Mouse (Mus musculus): ENCODE results near the gene N4bp1. TPM values are rescaled to one million over a fixed set of nuclear protein-coding genes. Genes with fewer than 3 reads are reported as not detected.
A peak's percentile ranks its signal among the peaks of the same experiment; 100 is the strongest.

Gene N4bp1
- total RNA-seq (2014; rRNA removed) = 12.8 and 15.5 TPM in 2 replicates
- 4.9 and 5.2 TPM in 2 replicates for polyA plus RNA-seq (2015; fragmentation: Nextera tagmentation; extraction: Ambion mirVana)

GRCm38 (mm10) chr8:86884489-86885463, at the start of gene N4bp1:
N4bp1 (minus strand) TSS chr8:86885258.
- under 1% methylated on average over 101 of the region's 119 CpGs for WGBS

GRCm38 (mm10) chr8:86934841-86935240, 49.8 kb upstream of the N4bp1 start:
- Histone ChIP-seq H3K27me3 (ENCODE audit: insufficient read depth, low read length) (no peaks in the 10 kb centered on the region), H3K4me3 (ENCODE audit: low read length) (no peak overlapping the region), H3K9ac (replicated peaks; ENCODE audit: low read length) (no peak overlapping the region), H3K4me2 (ENCODE audit: low read depth, low read length) (no peak overlapping the region), H3K36me3 (ENCODE audit: insufficient read depth, low read length) (no peaks in the 10 kb centered on the region), H3K9me3 (ENCODE audit: low read length) (no peaks in the 10 kb centered on the region), H3K27ac (no peak overlapping the region), H3K4me1 (ENCODE audit: insufficient read depth, low read length) (no peaks in the 10 kb centered on the region)
- peak; percentile 22 for TF ChIP-seq CTCF (IDR thresholded peaks at IDR 0.05; ENCODE audit: low read depth)
- DNase-seq (ENCODE audit: low spot score) = no peak
- ATAC-seq = no peak
- 66% methylated on average over 5 of the region's 5 CpGs for WGBS

More at GRCm38 (mm10) chr8:86884489-86885463, at the start of gene N4bp1:
- ATAC-seq (peak; percentile 94), DNase-seq (ENCODE audit: low spot score) (peak; percentile 97)
- Histone ChIP-seq H3K9me3 (ENCODE audit: low read length) (no peaks in the 10 kb centered on the region), H3K27ac (peak within 1 kb of the TSS; percentile 95), H3K36me3 (ENCODE audit: insufficient read depth, low read length) (no peaks in the 10 kb centered on the region), H3K4me3 (ENCODE audit: low read length) (peak within 1 kb of the TSS; percentile 95), H3K27me3 (ENCODE audit: insufficient read depth, low read length) (no peaks in the 10 kb centered on the region), H3K4me2 (ENCODE audit: low read depth, low read length) (peak within 1 kb of the TSS; percentile 91), H3K9ac (replicated peaks; ENCODE audit: low read length) (peak within 1 kb of the TSS; percentile 94), H3K4me1 (ENCODE audit: insufficient read depth, low read length) (peaks cover 15% of the 10 kb centered on the region)
- no peak for TF ChIP-seq CTCF (IDR thresholded peaks at IDR 0.05; ENCODE audit: low read depth)

GRCm38 (mm10) chr8:86934393-86934792, 49.3 kb upstream of the N4bp1 start:
- Histone ChIP-seq H3K4me2 (ENCODE audit: low read depth, low read length) (no peak overlapping the region), H3K27ac (no peak overlapping the region), H3K4me1 (ENCODE audit: insufficient read depth, low read length) (no peaks in the 10 kb centered on the region), H3K9ac (replicated peaks; ENCODE audit: low read length) (no peak overlapping the region), H3K4me3 (ENCODE audit: low read length) (no peak overlapping the region), H3K9me3 (ENCODE audit: low read length) (no peaks in the 10 kb centered on the region), H3K27me3 (ENCODE audit: insufficient read depth, low read length) (no peaks in the 10 kb centered on the region), H3K36me3 (ENCODE audit: insufficient read depth, low read length) (no peaks in the 10 kb centered on the region)
- WGBS = 48% methylated on average over 13 of the region's 13 CpGs
- DNase-seq (ENCODE audit: low spot score) (no peak), ATAC-seq (no peak)
- TF ChIP-seq CTCF (IDR thresholded peaks at IDR 0.05; ENCODE audit: low read depth) = no peak

GRCm38 (mm10) chr8:86933898-86934297, 48.8 kb upstream of the N4bp1 start:
- H3K9ac ChIP-seq (replicated peaks; ENCODE audit: low read length) = no peak overlapping the region
- peak; percentile 86 for DNase-seq (ENCODE audit: low spot score)
- H3K27me3 ChIP-seq (ENCODE audit: insufficient read depth, low read length) = no peaks in the 10 kb centered on the region
- TF ChIP-seq CTCF (IDR thresholded peaks at IDR 0.05; ENCODE audit: low read depth) = peak; percentile 87
- H3K9me3 ChIP-seq (ENCODE audit: low read length) = no peaks in the 10 kb centered on the region
- H3K4me2 ChIP-seq (ENCODE audit: low read depth, low read length) = no peak overlapping the region
- WGBS = 16% methylated on average over 9 of the region's 9 CpGs
- no peak overlapping the region for H3K4me3 ChIP-seq (ENCODE audit: low read length)
- peak; percentile 15; the same call in 1 of the 2 replicates for ATAC-seq
- H3K36me3 ChIP-seq (ENCODE audit: insufficient read depth, low read length) = no peaks in the 10 kb centered on the region
- H3K27ac ChIP-seq = no peak overlapping the region
- H3K4me1 ChIP-seq (ENCODE audit: insufficient read depth, low read length) = no peaks in the 10 kb centered on the region

GRCm38 (mm10) chr8:86926237-86926636, 41.2 kb upstream of the N4bp1 start:
- Histone ChIP-seq H3K4me2 (ENCODE audit: low read depth, low read length) (no peak overlapping the region), H3K27ac (no peak overlapping the region), H3K36me3 (ENCODE audit: insufficient read depth, low read length) (no peaks in the 10 kb centered on the region), H3K27me3 (ENCODE audit: insufficient read depth, low read length) (no peaks in the 10 kb centered on the region), H3K4me1 (ENCODE audit: insufficient read depth, low read length) (0 out of 2 replicates have a peak, but pooled peaks cover 2% of the 10 kb centered on the region), H3K9ac (replicated peaks; ENCODE audit: low read length) (no peak overlapping the region), H3K9me3 (ENCODE audit: low read length) (no peaks in the 10 kb centered on the region), H3K4me3 (ENCODE audit: low read length) (no peak overlapping the region)
- ATAC-seq (no peak), DNase-seq (ENCODE audit: low spot score) (no peak)
- peak; percentile 39; the same call in 1 of the 2 replicates for TF ChIP-seq CTCF (IDR thresholded peaks at IDR 0.05; ENCODE audit: low read depth)
- WGBS = 61% methylated on average over 8 of the region's 8 CpGs

GRCm38 (mm10) chr8:86923219-86923835, 38.3 kb upstream of the N4bp1 start:
- no peaks in the 10 kb centered on the region for H3K27me3 ChIP-seq (ENCODE audit: insufficient read depth, low read length)
- TF ChIP-seq CTCF (IDR thresholded peaks at IDR 0.05; ENCODE audit: low read depth) = no peak
- no peaks in the 10 kb centered on the region for H3K9me3 ChIP-seq (ENCODE audit: low read length)
- DNase-seq (ENCODE audit: low spot score) (no peak), ATAC-seq (no peak)
- no peak overlapping the region for H3K4me3 ChIP-seq (ENCODE audit: low read length)
- H3K4me1 ChIP-seq (ENCODE audit: insufficient read depth, low read length) = 0 out of 2 replicates have a peak, but pooled peaks cover 5% of the 10 kb centered on the region
- 73% methylated on average over 5 of the region's 5 CpGs for WGBS
- no peaks in the 10 kb centered on the region for H3K36me3 ChIP-seq (ENCODE audit: insufficient read depth, low read length)
- H3K9ac ChIP-seq (replicated peaks; ENCODE audit: low read length) = no peak overlapping the region
- H3K4me2 ChIP-seq (ENCODE audit: low read depth, low read length) = no peak overlapping the region
- H3K27ac ChIP-seq = no peak overlapping the region

All from hindbrain, postnatal 0 days (tissue).